Mouse (Mus musculus) midbrain, embryonic 12.5 days (tissue): ENCODE results near the gene 9930022D16Rik. TPM values are rescaled to one million over a fixed set of nuclear protein-coding genes. Genes with fewer than 3 reads are reported as not detected.

Experiments used
- ATAC-seq: fragments of 200-750 bp; cut with Nextera tagmentation; 2 replicates; pipeline ENCODE4 v1.8.0; 2017; ENCODE audit warnings: low read depth, moderate TSS enrichment, moderate library complexity; ENCODE audit not compliant: low FRiP score
- H3K27ac ChIP-seq: fragments of 300-500 bp; sonication (generic); replicated peaks from 2 replicates; pipeline ENCODE4 v1.5.1; 2016; ENCODE audit warnings: mild to moderate bottlenecking
- H3K27me3 ChIP-seq: fragments of 300-500 bp; sonication (generic); 2 replicates; pipeline ENCODE4 v1.6.1; 2016; ENCODE audit warnings: mild to moderate bottlenecking
- H3K36me3 ChIP-seq: fragments of 300-500 bp; sonication (generic); 2 replicates; pipeline ENCODE4 v1.6.1; 2016
- H3K4me1 ChIP-seq: fragments of 300-500 bp; sonication (generic); 2 replicates; pipeline ENCODE4 v1.6.1; 2016
- H3K4me2 ChIP-seq: fragments of 300-500 bp; sonication (generic); replicated peaks from 2 replicates; pipeline ENCODE4 v1.6.1; 2016; ENCODE audit warnings: mild to moderate bottlenecking, moderate library complexity
- H3K4me3 ChIP-seq: fragments of 300-500 bp; sonication (generic); 2 replicates; pipeline ENCODE4 v1.5.1; 2016; ENCODE audit warnings: mild to moderate bottlenecking
- H3K9ac ChIP-seq: fragments of 300-500 bp; sonication (generic); replicated peaks from 2 replicates; pipeline ENCODE4 v1.6.1; 2016; ENCODE audit warnings: mild to moderate bottlenecking, moderate library complexity
- H3K9me3 ChIP-seq: fragments of 300-500 bp; sonication (generic); 2 replicates; pipeline ENCODE4 v1.6.1; 2016; ENCODE audit warnings: mild to moderate bottlenecking
- WGBS: fragments of 180-500 bp; shearing (Covaris S2); methylation state at CpG from one replicate; pipeline ENCODE4 v1.1.7; 2016; 5-methylcytosine and 5-hydroxymethylcytosine counted together
- polyA plus RNA-seq: library from polyadenylated mRNA; unstranded; fragments of >200 nt; fragmentation: Nextera tagmentation; extraction: Ambion mirVana; gene quantifications from 2 replicates; pipeline ENCODE4 v1.2.1, GENCODE M21; 2016

9930022D16Rik gene
- polyA plus RNA-seq, 1 experiment from 2014 or later: not detected

- no peaks in the 10 kb centered on the region for H3K9me3 ChIP-seq
- H3K4me3 ChIP-seq: peak overlapping the region; percentile 40
- peaks cover 9% of the 10 kb centered on the region for H3K27me3 ChIP-seq
- peak; percentile 67 for ATAC-seq
- peaks cover 28% of the 10 kb centered on the region for H3K36me3 ChIP-seq
- peak overlapping the region; percentile 52 for H3K9ac ChIP-seq
- peak overlapping the region; percentile 64 for H3K4me2 ChIP-seq
- no peak overlapping the region for H3K27ac ChIP-seq
- peaks cover 12% of the 10 kb centered on the region; the same call in 1 of the 2 replicates for H3K4me1 ChIP-seq
- under 1% methylated on average over 32 of the region's 32 CpGs for WGBS
These were observed 26.2 kb downstream of the 9930022D16Rik start for GRCm38 (mm10) chr11:109439829-109440340.

GRCm38 (mm10) chr11:109440641-109441040 is 26.9 kb downstream of the 9930022D16Rik start:
- Histone ChIP-seq H3K4me3 (0 out of 2 replicates have a peak overlapping the region, but pooled peaks have one; percentile 40), H3K36me3 (peaks cover 21% of the 10 kb centered on the region), H3K27ac (no peak overlapping the region), H3K27me3 (peaks cover 9% of the 10 kb centered on the region), H3K9ac (no peak overlapping the region; the same call in 1 of the 2 replicates), H3K9me3 (no peaks in the 10 kb centered on the region), H3K4me2 (peak overlapping the region; percentile 64), H3K4me1 (peaks cover 12% of the 10 kb centered on the region; the same call in 1 of the 2 replicates)
- no peak for ATAC-seq
- WGBS: 61% methylated on average over 4 of the region's 4 CpGs

GRCm38 (mm10) chr11:109441119-109441518 is 27.4 kb downstream of the 9930022D16Rik start:
- Histone ChIP-seq H3K27me3 (peaks cover 9% of the 10 kb centered on the region), H3K9ac (no peak overlapping the region), H3K4me2 (no peak overlapping the region), H3K4me1 (peaks cover 12% of the 10 kb centered on the region; the same call in 1 of the 2 replicates), H3K36me3 (peaks cover 18% of the 10 kb centered on the region), H3K9me3 (no peaks in the 10 kb centered on the region), H3K27ac (no peak overlapping the region), H3K4me3 (no peak overlapping the region)
- 52% methylated on average over 3 of the region's 3 CpGs for WGBS
- ATAC-seq: no peak

- peaks cover 12% of the 10 kb centered on the region; the same call in 1 of the 2 replicates for H3K4me1 ChIP-seq
- peaks cover 7% of the 10 kb centered on the region for H3K36me3 ChIP-seq
- H3K9me3 ChIP-seq: no peaks in the 10 kb centered on the region
- 49% methylated on average over 5 of the region's 5 CpGs for WGBS
- no peak overlapping the region for H3K4me3 ChIP-seq
- no peak overlapping the region for H3K9ac ChIP-seq
- H3K27me3 ChIP-seq: peaks cover 9% of the 10 kb centered on the region
- H3K27ac ChIP-seq: no peak overlapping the region
- no peak overlapping the region for H3K4me2 ChIP-seq
- no peak for ATAC-seq
These were observed 28.5 kb downstream of the 9930022D16Rik start for GRCm38 (mm10) chr11:109442166-109442730.

GRCm38 (mm10) chr11:109443468-109444263 is 29.9 kb downstream of the 9930022D16Rik start:
- H3K4me3 ChIP-seq: no peak overlapping the region
- peaks cover 12% of the 10 kb centered on the region; the same call in 1 of the 2 replicates for H3K4me1 ChIP-seq
- H3K4me2 ChIP-seq: no peak overlapping the region
- no peaks in the 10 kb centered on the region for H3K9me3 ChIP-seq
- WGBS: 92% methylated on average over 8 of the region's 8 CpGs
- ATAC-seq: no peak
- H3K27me3 ChIP-seq: peaks cover 9% of the 10 kb centered on the region
- no peaks in the 10 kb centered on the region for H3K36me3 ChIP-seq
- no peak overlapping the region for H3K27ac ChIP-seq
- no peak overlapping the region for H3K9ac ChIP-seq

GRCm38 (mm10) chr11:109444600-109444999 is 30.9 kb downstream of the 9930022D16Rik start:
- no peak overlapping the region for H3K27ac ChIP-seq
- H3K4me2 ChIP-seq: no peak overlapping the region
- 49% methylated on average over 7 of the region's 7 CpGs for WGBS
- H3K4me3 ChIP-seq: no peak overlapping the region
- H3K4me1 ChIP-seq: peaks cover 6% of the 10 kb centered on the region; the same call in 1 of the 2 replicates
- H3K9me3 ChIP-seq: no peaks in the 10 kb centered on the region
- H3K27me3 ChIP-seq: peaks cover 9% of the 10 kb centered on the region
- no peaks in the 10 kb centered on the region for H3K36me3 ChIP-seq
- ATAC-seq: no peak
- no peak overlapping the region for H3K9ac ChIP-seq

GRCm38 (mm10) chr11:109445438-109446035 is 31.8 kb downstream of the 9930022D16Rik start:
- H3K4me1 ChIP-seq: no peaks in the 10 kb centered on the region
- no peaks in the 10 kb centered on the region for H3K9me3 ChIP-seq
- 62% methylated on average over 13 of the region's 13 CpGs for WGBS
- no peak overlapping the region for H3K27ac ChIP-seq
- peak; percentile 70; the same call in 1 of the 2 replicates for ATAC-seq
- no peak overlapping the region for H3K9ac ChIP-seq
- H3K27me3 ChIP-seq: peaks cover 4% of the 10 kb centered on the region
- H3K4me3 ChIP-seq: no peak overlapping the region
- H3K36me3 ChIP-seq: no peaks in the 10 kb centered on the region
- no peak overlapping the region for H3K4me2 ChIP-seq

- WGBS: 83% methylated on average over 11 of the region's 11 CpGs
- Histone ChIP-seq H3K4me1 (no peaks in the 10 kb centered on the region), H3K4me3 (no peak overlapping the region), H3K4me2 (no peak overlapping the region), H3K9ac (no peak overlapping the region), H3K27ac (no peak overlapping the region), H3K27me3 (no peaks in the 10 kb centered on the region), H3K36me3 (peaks cover 13% of the 10 kb centered on the region; the same call in 1 of the 2 replicates), H3K9me3 (no peaks in the 10 kb centered on the region)
- ATAC-seq: no peak
These were observed 37.5 kb downstream of the 9930022D16Rik start for GRCm38 (mm10) chr11:109451169-109451568.

- WGBS: 85% methylated on average over 5 of the region's 5 CpGs
- Histone ChIP-seq H3K4me3 (no peak overlapping the region), H3K27ac (no peak overlapping the region), H3K9ac (no peak overlapping the region), H3K4me2 (no peak overlapping the region), H3K36me3 (peaks cover 19% of the 10 kb centered on the region; the same call in 1 of the 2 replicates), H3K4me1 (no peaks in the 10 kb centered on the region), H3K27me3 (no peaks in the 10 kb centered on the region), H3K9me3 (no peaks in the 10 kb centered on the region)
- ATAC-seq: no peak
These were observed 42.5 kb downstream of the 9930022D16Rik start for GRCm38 (mm10) chr11:109456261-109456660.

GRCm38 (mm10) chr11:109458165-109458564 is 44.4 kb downstream of the 9930022D16Rik start:
- H3K4me3 ChIP-seq: no peak overlapping the region
- H3K27me3 ChIP-seq: no peaks in the 10 kb centered on the region
- no peaks in the 10 kb centered on the region for H3K9me3 ChIP-seq
- no peak overlapping the region for H3K9ac ChIP-seq
- peaks cover 26% of the 10 kb centered on the region for H3K36me3 ChIP-seq
- H3K4me2 ChIP-seq: no peak overlapping the region
- no peak overlapping the region for H3K27ac ChIP-seq
- no peak for ATAC-seq
- 96% methylated on average over 11 of the region's 11 CpGs for WGBS
- no peaks in the 10 kb centered on the region for H3K4me1 ChIP-seq

- H3K4me2 ChIP-seq: no peak overlapping the region
- H3K36me3 ChIP-seq: peaks cover 13% of the 10 kb centered on the region; the same call in 1 of the 2 replicates
- H3K27me3 ChIP-seq: no peaks in the 10 kb centered on the region
- H3K4me1 ChIP-seq: no peaks in the 10 kb centered on the region
- H3K9me3 ChIP-seq: no peaks in the 10 kb centered on the region
- ATAC-seq: no peak
- 87% methylated on average over 5 of the region's 5 CpGs for WGBS
- no peak overlapping the region for H3K27ac ChIP-seq
- H3K9ac ChIP-seq: no peak overlapping the region
- no peak overlapping the region for H3K4me3 ChIP-seq
These were observed 46.9 kb downstream of the 9930022D16Rik start for GRCm38 (mm10) chr11:109460586-109460985.
